Mouse (Mus musculus): ENCODE data around the gene Cdk2ap2. TPM values are rescaled to one million over a fixed set of nuclear protein-coding genes. Genes with fewer than 3 reads are reported as not detected.

The Cdk2ap2 gene
- polyA plus RNA-seq, 1 experiment = 47.3 TPM

GRCm38 (mm10) chr19:4100718-4101261 is 3.8 kb downstream of the Cdk2ap2 start:
- Histone ChIP-seq H3K4me1 (ENCODE audit: control insufficient read depth, insufficient read depth, low read length) (no peaks in the 10 kb centered on the region), H3K4me3 (ENCODE audit: insufficient read depth, low read length) (peak overlapping the region; percentile 95), H3K27ac (ENCODE audit: insufficient read depth, low read length) (peak overlapping the region; percentile 87)
- TF ChIP-seq CTCF (IDR thresholded peaks at IDR 0.05; ENCODE audit: extremely low read depth, insufficient read depth, low read length) (no peak), POLR2A (IDR thresholded peaks at IDR 0.05; ENCODE audit: extremely low read depth, insufficient read depth, low read length) (peak; percentile 46; the same call in 1 of the 2 replicates)

DNA sequence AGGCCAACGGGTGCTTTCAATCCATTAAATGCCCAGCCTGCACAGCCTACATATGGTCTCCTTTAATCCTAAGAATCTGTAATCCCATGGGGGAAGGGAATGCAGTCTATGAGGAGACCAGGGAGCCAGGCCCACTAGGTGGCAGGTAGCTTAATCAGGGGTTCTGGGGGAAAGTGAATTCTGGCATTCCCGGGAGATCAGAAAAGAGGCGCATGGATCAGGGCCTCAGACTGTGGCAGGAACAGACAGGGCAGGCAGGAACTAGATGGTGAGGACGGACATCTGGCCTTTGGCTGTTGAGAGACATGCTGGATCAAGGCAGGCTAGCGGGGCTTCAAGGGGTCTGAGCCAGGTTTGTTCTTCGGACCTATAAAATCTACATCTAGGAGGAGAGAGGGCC is 4.5 kb downstream of the Cdk2ap2 start:
- no peak overlapping the region for H3K27ac ChIP-seq (ENCODE audit: insufficient read depth, low read length)
- peak overlapping the region; percentile 95 for H3K4me3 ChIP-seq (ENCODE audit: insufficient read depth, low read length)
- no peaks in the 10 kb centered on the region for H3K4me1 ChIP-seq (ENCODE audit: control insufficient read depth, insufficient read depth, low read length)
- TF ChIP-seq CTCF (IDR thresholded peaks at IDR 0.05; ENCODE audit: extremely low read depth, insufficient read depth, low read length) (no peak), POLR2A (IDR thresholded peaks at IDR 0.05; ENCODE audit: extremely low read depth, insufficient read depth, low read length) (no peak)

DNA sequence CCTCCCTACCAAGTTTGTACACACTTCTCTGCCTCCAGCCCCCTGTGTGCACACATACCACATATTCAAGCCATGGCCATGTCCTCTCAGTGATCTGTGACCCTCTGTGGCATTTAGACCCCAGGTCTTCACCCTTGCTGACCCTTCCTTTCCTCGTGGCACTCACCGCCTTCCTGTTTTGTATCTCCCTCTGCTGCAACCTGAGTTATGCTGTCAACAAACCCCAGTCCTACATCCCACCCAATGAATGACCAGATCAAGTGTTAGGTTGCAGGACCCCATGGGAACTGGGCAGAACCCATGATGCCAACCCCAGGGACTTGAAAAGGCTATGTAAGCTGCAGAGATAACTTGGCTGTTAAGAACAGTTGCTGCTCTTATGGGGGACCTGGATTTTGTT is 5.1 kb downstream of the Cdk2ap2 start:
- H3K4me1 ChIP-seq (ENCODE audit: control insufficient read depth, insufficient read depth, low read length) = no peaks in the 10 kb centered on the region
- peak overlapping the region; percentile 95; the same call in 1 of the 2 replicates for H3K4me3 ChIP-seq (ENCODE audit: insufficient read depth, low read length)
- TF ChIP-seq CTCF (IDR thresholded peaks at IDR 0.05; ENCODE audit: extremely low read depth, insufficient read depth, low read length) (no peak), POLR2A (IDR thresholded peaks at IDR 0.05; ENCODE audit: extremely low read depth, insufficient read depth, low read length) (no peak)
- H3K27ac ChIP-seq (ENCODE audit: insufficient read depth, low read length) = no peak overlapping the region

GRCm38 (mm10) chr19:4102626-4103025 is 5.6 kb downstream of the Cdk2ap2 start:
- H3K4me1 ChIP-seq (ENCODE audit: control insufficient read depth, insufficient read depth, low read length) = no peaks in the 10 kb centered on the region
- TF ChIP-seq POLR2A (IDR thresholded peaks at IDR 0.05; ENCODE audit: extremely low read depth, insufficient read depth, low read length) = no peak
- no peak for TF ChIP-seq CTCF (IDR thresholded peaks at IDR 0.05; ENCODE audit: extremely low read depth, insufficient read depth, low read length)
- H3K27ac ChIP-seq (ENCODE audit: insufficient read depth, low read length) = no peak overlapping the region
- no peak overlapping the region for H3K4me3 ChIP-seq (ENCODE audit: insufficient read depth, low read length)

- Histone ChIP-seq H3K27ac (ENCODE audit: insufficient read depth, low read length) (no peak overlapping the region), H3K4me3 (ENCODE audit: insufficient read depth, low read length) (no peak overlapping the region), H3K4me1 (ENCODE audit: control insufficient read depth, insufficient read depth, low read length) (no peaks in the 10 kb centered on the region)
- TF ChIP-seq POLR2A (IDR thresholded peaks at IDR 0.05; ENCODE audit: extremely low read depth, insufficient read depth, low read length) = no peak
- no peak for TF ChIP-seq CTCF (IDR thresholded peaks at IDR 0.05; ENCODE audit: extremely low read depth, insufficient read depth, low read length)
Measured at GRCm38 (mm10) chr19:4103294-4103693, 6.3 kb downstream of the Cdk2ap2 start.

DNA sequence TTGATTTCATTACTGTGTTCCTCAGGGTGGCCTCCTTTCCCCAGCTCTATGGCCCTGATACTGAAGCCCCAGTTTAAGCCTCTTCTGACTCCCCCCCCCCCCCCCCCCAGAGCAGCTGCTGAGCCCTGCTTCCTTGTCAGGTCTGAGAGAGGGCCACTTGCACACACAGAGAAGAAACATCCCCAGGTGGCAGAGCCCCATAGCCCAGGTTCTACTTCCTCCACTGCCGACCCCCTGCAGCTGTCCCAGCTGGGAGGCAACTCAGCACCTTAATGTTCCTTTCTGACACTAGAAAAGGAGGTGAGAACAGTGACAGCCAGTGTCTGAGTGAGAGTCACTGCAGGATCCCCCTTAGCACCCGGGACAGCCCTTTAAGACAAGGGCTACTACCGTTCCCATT is 6.8 kb downstream of the Cdk2ap2 start:
- no peak for TF ChIP-seq POLR2A (IDR thresholded peaks at IDR 0.05; ENCODE audit: extremely low read depth, insufficient read depth, low read length)
- TF ChIP-seq CTCF (IDR thresholded peaks at IDR 0.05; ENCODE audit: extremely low read depth, insufficient read depth, low read length) = no peak
- Histone ChIP-seq H3K4me3 (ENCODE audit: insufficient read depth, low read length) (no peak overlapping the region), H3K4me1 (ENCODE audit: control insufficient read depth, insufficient read depth, low read length) (no peaks in the 10 kb centered on the region), H3K27ac (ENCODE audit: insufficient read depth, low read length) (no peak overlapping the region)

- no peaks in the 10 kb centered on the region for H3K4me1 ChIP-seq (ENCODE audit: control insufficient read depth, insufficient read depth, low read length)
- no peak overlapping the region for H3K4me3 ChIP-seq (ENCODE audit: insufficient read depth, low read length)
- H3K27ac ChIP-seq (ENCODE audit: insufficient read depth, low read length) = no peak overlapping the region
- TF ChIP-seq CTCF (IDR thresholded peaks at IDR 0.05; ENCODE audit: extremely low read depth, insufficient read depth, low read length) (no peak), POLR2A (IDR thresholded peaks at IDR 0.05; ENCODE audit: extremely low read depth, insufficient read depth, low read length) (no peak)
Measured at GRCm38 (mm10) chr19:4104675-4105194, 7.8 kb downstream of the Cdk2ap2 start.

DNA sequence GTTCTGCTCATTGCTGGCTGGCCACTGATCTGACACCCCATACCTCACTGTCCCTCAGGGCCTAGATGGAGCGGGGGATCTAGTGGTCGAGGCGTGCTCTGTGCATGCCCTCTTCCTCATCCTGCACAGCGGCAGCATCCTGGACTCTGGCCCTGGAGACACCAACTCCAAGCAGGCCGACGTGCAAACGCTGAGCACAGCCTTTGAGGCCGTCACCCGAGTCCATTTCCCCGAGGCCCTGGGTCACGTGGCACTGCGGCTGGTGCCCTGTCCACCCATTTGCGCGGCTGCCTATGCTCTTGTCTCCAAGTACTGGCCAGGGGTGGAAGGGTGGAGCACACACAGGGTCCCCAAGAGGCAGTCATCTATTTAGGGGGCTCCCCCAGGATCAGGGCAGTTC is 9.7 kb downstream of the Cdk2ap2 start:
- H3K4me1 ChIP-seq (ENCODE audit: control insufficient read depth, insufficient read depth, low read length) = no peaks in the 10 kb centered on the region
- H3K27ac ChIP-seq (ENCODE audit: insufficient read depth, low read length) = no peak overlapping the region
- TF ChIP-seq POLR2A (IDR thresholded peaks at IDR 0.05; ENCODE audit: extremely low read depth, insufficient read depth, low read length) = no peak
- TF ChIP-seq CTCF (IDR thresholded peaks at IDR 0.05; ENCODE audit: extremely low read depth, insufficient read depth, low read length) = no peak
- H3K4me3 ChIP-seq (ENCODE audit: insufficient read depth, low read length) = no peak overlapping the region

DNA sequence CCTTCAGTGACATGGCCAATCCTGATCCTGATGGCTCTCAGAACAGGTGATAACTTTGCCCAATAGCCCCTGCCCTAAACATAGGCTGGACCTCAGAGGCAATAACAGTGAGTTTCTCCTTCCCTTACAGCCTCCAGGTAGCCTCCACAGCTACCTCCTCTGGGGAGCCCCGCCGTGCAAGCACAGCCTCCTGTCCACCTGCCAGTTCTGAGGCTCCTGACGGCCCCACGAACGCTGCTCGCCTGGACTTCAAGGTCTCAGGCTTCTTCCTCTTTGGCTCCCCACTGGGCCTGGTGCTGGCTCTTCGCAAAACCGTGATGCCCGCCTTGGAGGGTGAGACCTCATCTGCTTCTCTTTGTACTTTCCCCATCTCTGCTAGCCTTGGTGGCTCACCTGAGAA is 11.6 kb downstream of the Cdk2ap2 start:
- TF ChIP-seq POLR2A (IDR thresholded peaks at IDR 0.05; ENCODE audit: extremely low read depth, insufficient read depth, low read length) (no peak), CTCF (IDR thresholded peaks at IDR 0.05; ENCODE audit: extremely low read depth, insufficient read depth, low read length) (no peak)
- no peak overlapping the region for H3K4me3 ChIP-seq (ENCODE audit: insufficient read depth, low read length)
- H3K4me1 ChIP-seq (ENCODE audit: control insufficient read depth, insufficient read depth, low read length) = 0 out of 2 replicates have a peak, but pooled peaks cover 2% of the 10 kb centered on the region
- no peak overlapping the region for H3K27ac ChIP-seq (ENCODE audit: insufficient read depth, low read length)
